Mouse (Mus musculus): ENCODE measurements around the gene Tbr1. TPM values are rescaled to one million over a fixed set of nuclear protein-coding genes. Genes with fewer than 3 reads are reported as not detected.

The Tbr1 gene
- polyA plus RNA-seq, 1 experiment from 2014 or later: not detected

GRCm38 (mm10) chr2:61811507-61812421, 9.0 kb downstream of the Tbr1 start:
- H3K4me3 ChIP-seq: peak overlapping the region; percentile 55
- H3K4me2 ChIP-seq: peak overlapping the region; percentile 88
- H3K9me3 ChIP-seq (replicated peaks): no peaks in the 10 kb centered on the region
- peak overlapping the region; percentile 63 for H3K9ac ChIP-seq
- under 1% methylated on average over 102 of the region's 121 CpGs for WGBS
- H3K27me3 ChIP-seq (replicated peaks): peaks cover 72% of the 10 kb centered on the region
- ATAC-seq (ENCODE audit: insufficient number of reproducible peaks, low FRiP score): peak; percentile 81
- peaks cover 18% of the 10 kb centered on the region for H3K4me1 ChIP-seq (replicated peaks)
- no peaks in the 10 kb centered on the region for H3K36me3 ChIP-seq
- H3K27ac ChIP-seq (ENCODE audit: poor library complexity, severe bottlenecking): no peak overlapping the region

DNA sequence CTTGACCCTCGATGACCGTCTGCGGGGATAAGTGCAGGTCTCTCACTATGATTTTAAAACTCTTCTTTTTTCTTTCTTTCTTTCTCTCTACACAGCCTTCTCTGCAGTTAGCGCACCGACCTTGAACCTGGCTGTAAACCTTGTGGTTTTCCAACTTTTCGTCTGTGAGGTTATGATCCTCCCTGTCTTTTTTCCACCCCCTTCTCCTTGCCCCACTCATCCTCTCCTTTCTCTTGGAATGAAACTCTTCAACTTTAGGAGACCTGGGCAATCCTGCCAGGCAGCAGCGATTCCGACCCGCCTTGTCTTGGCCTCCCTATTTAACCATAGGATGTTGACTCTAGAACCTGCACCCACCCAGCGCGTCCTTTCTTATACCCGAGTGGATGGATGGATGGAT, 9.8 kb downstream of the Tbr1 start:
- no peaks in the 10 kb centered on the region for H3K36me3 ChIP-seq
- WGBS: 3% methylated on average over 12 of the region's 12 CpGs
- H3K27ac ChIP-seq (ENCODE audit: poor library complexity, severe bottlenecking): no peak overlapping the region
- ATAC-seq (ENCODE audit: insufficient number of reproducible peaks, low FRiP score): no peak
- H3K27me3 ChIP-seq (replicated peaks): peaks cover 65% of the 10 kb centered on the region
- no peaks in the 10 kb centered on the region for H3K9me3 ChIP-seq (replicated peaks)
- H3K4me1 ChIP-seq (replicated peaks): peaks cover 13% of the 10 kb centered on the region
- peak overlapping the region; percentile 55 for H3K4me3 ChIP-seq
- peak overlapping the region; percentile 63 for H3K9ac ChIP-seq
- H3K4me2 ChIP-seq: peak overlapping the region; percentile 88

DNA sequence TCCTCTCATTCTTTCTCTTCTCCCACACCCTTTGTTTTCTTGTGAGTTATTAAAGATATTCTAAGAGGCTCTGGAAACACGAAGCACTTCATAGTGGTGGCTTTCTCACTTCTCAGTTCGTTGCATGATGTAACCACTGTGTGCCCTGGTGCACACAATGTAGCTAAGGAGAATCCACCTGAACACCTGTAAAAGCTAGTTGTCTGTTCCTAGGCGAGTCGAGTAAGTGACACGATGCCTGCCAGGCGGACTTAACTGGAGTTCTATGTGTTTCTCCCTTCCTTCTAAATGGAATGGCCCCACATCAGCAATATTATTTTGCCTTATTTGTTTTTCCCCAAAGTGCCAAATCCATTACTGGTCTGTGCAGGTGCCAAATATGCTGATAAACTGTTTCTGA, 10.4 kb downstream of the Tbr1 start:
- Histone ChIP-seq H3K4me1 (replicated peaks) (peaks cover 13% of the 10 kb centered on the region), H3K27me3 (replicated peaks) (peaks cover 68% of the 10 kb centered on the region), H3K9ac (no peak overlapping the region), H3K9me3 (replicated peaks) (no peaks in the 10 kb centered on the region), H3K4me3 (no peak overlapping the region), H3K36me3 (no peaks in the 10 kb centered on the region), H3K27ac (ENCODE audit: poor library complexity, severe bottlenecking) (no peak overlapping the region), H3K4me2 (no peak overlapping the region)
- ATAC-seq (ENCODE audit: insufficient number of reproducible peaks, low FRiP score): no peak
- 8% methylated on average over 6 of the region's 6 CpGs for WGBS

DNA sequence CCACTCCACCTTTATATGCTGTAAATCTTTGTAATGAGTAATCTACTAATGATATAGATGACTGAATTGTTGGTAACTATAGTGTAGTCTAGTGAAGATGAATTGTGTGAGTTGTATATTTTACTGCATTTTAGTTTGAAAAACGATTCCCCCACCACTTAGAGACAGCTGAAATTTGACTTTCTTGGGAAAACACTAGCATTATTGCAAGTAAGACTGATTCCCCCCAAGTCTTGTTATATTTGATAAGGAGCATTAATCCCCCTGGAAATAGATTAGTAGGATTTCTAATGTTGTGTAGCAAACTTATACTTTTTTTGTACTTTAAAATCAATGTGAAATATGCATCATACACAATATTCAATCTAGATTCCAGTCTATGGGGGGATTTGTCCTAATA, 10.8 kb downstream of the Tbr1 start:
- H3K9ac ChIP-seq: no peak overlapping the region
- peaks cover 13% of the 10 kb centered on the region for H3K4me1 ChIP-seq (replicated peaks)
- no peak for ATAC-seq (ENCODE audit: insufficient number of reproducible peaks, low FRiP score)
- no peaks in the 10 kb centered on the region for H3K36me3 ChIP-seq
- 24% methylated on average over 1 of the region's 1 CpGs for WGBS
- no peak overlapping the region for H3K27ac ChIP-seq (ENCODE audit: poor library complexity, severe bottlenecking)
- H3K9me3 ChIP-seq (replicated peaks): no peaks in the 10 kb centered on the region
- no peak overlapping the region for H3K4me3 ChIP-seq
- H3K27me3 ChIP-seq (replicated peaks): peaks cover 67% of the 10 kb centered on the region
- no peak overlapping the region for H3K4me2 ChIP-seq

DNA sequence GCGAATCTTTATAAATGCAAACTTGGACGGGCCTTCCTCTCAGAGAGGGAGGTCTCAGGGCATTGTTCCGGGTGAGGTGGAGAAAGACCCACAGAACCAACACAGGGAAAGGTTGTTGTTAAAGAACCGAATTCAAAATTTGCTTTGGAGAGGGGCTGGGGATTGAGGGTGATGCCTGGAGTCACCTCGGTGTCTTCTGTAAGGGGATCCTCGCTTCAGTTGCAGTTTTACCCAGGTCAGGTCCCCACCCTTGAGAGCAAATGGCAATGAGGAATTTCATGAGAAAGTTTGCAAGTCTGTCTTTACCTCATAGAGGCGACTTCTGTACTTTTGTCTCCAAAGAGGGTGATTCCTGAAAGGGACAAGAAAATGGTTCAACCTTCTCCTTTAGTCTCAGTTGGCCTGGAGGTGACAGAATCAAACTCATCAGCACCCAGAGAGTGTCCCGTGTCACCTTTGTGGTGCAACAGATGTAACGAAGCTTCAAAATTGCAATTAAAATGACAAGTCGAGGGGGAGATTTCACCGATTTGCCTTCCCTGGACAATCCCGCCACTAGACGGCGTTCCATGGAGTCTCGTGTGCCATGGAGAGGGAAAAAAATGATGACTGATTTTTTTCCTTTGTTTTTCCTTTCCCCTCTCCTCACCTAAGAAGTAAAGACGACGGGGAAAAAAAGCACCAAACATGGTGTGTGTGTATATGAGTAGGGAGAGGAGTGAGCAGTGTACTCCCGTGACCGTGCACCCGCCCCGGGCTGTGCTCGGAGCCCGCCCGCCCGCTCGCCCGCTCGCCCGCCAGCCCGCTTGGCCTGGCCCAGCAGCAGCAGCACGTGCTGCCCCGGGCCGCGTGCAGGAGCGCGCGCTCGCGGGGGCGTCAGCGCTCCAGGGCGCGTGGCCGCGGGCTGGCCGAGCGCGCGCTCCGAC, 12.1 kb downstream of the Tbr1 start:
- Histone ChIP-seq H3K27me3 (replicated peaks) (peaks cover 55% of the 10 kb centered on the region), H3K36me3 (no peaks in the 10 kb centered on the region), H3K27ac (ENCODE audit: poor library complexity, severe bottlenecking) (no peak overlapping the region), H3K4me2 (peak overlapping the region; percentile 96), H3K4me1 (replicated peaks) (peaks cover 13% of the 10 kb centered on the region), H3K9ac (peak overlapping the region; percentile 65), H3K9me3 (replicated peaks) (no peaks in the 10 kb centered on the region), H3K4me3 (peak overlapping the region; percentile 58)
- WGBS: 3% methylated on average over 50 of the region's 50 CpGs
- peak; percentile 66; the same call in 1 of the 2 replicates for ATAC-seq (ENCODE audit: insufficient number of reproducible peaks, low FRiP score)

GRCm38 (mm10) chr2:61815583-61816313, 13.0 kb downstream of the Tbr1 start:
- Histone ChIP-seq H3K36me3 (no peaks in the 10 kb centered on the region), H3K9ac (peak overlapping the region; percentile 65), H3K9me3 (replicated peaks) (no peaks in the 10 kb centered on the region), H3K27me3 (replicated peaks) (peaks cover 46% of the 10 kb centered on the region), H3K4me3 (peak overlapping the region; percentile 58), H3K27ac (ENCODE audit: poor library complexity, severe bottlenecking) (no peak overlapping the region), H3K4me2 (peak overlapping the region; percentile 96), H3K4me1 (replicated peaks) (peaks cover 13% of the 10 kb centered on the region)
- WGBS: 7% methylated on average over 66 of the region's 66 CpGs
- ATAC-seq (ENCODE audit: insufficient number of reproducible peaks, low FRiP score): peak; percentile 66

DNA sequence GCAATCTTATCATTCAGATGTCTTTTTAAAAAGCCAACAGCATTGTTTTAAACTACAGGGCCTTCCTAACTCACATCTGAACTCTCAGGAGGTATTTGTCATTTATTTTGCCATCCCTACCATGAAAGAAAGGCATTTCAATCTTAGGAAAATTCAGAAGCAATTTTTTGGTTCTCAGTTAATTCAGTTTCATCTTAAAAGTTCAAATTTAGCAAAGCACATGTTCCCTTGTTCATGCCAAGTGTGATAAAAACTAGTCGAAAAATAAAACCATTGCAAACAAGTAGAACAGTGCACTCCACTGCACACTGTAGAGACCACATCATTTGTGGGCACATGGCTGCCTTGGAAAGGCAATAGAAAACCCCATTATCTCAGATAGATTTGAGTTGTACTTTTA, 15.5 kb downstream of the Tbr1 start:
- Histone ChIP-seq H3K9me3 (replicated peaks) (no peaks in the 10 kb centered on the region), H3K27me3 (replicated peaks) (peaks cover 24% of the 10 kb centered on the region), H3K27ac (ENCODE audit: poor library complexity, severe bottlenecking) (no peak overlapping the region), H3K36me3 (no peaks in the 10 kb centered on the region), H3K4me2 (no peak overlapping the region), H3K4me1 (replicated peaks) (peaks cover 13% of the 10 kb centered on the region), H3K9ac (no peak overlapping the region), H3K4me3 (no peak overlapping the region)
- 67% methylated on average over 1 of the region's 1 CpGs for WGBS
- no peak for ATAC-seq (ENCODE audit: insufficient number of reproducible peaks, low FRiP score)

- H3K36me3 ChIP-seq: no peaks in the 10 kb centered on the region
- H3K9me3 ChIP-seq (replicated peaks): no peaks in the 10 kb centered on the region
- H3K9ac ChIP-seq: no peak overlapping the region
- H3K4me3 ChIP-seq: no peak overlapping the region
- ATAC-seq (ENCODE audit: insufficient number of reproducible peaks, low FRiP score): no peak
- H3K27ac ChIP-seq (ENCODE audit: poor library complexity, severe bottlenecking): no peak overlapping the region
- peaks cover 17% of the 10 kb centered on the region for H3K27me3 ChIP-seq (replicated peaks)
- no peak overlapping the region for H3K4me2 ChIP-seq
- 70% methylated on average over 4 of the region's 4 CpGs for WGBS
- H3K4me1 ChIP-seq (replicated peaks): peaks cover 8% of the 10 kb centered on the region
These were observed 17.5 kb downstream of the Tbr1 start for GRCm38 (mm10) chr2:61820203-61820602.

DNA sequence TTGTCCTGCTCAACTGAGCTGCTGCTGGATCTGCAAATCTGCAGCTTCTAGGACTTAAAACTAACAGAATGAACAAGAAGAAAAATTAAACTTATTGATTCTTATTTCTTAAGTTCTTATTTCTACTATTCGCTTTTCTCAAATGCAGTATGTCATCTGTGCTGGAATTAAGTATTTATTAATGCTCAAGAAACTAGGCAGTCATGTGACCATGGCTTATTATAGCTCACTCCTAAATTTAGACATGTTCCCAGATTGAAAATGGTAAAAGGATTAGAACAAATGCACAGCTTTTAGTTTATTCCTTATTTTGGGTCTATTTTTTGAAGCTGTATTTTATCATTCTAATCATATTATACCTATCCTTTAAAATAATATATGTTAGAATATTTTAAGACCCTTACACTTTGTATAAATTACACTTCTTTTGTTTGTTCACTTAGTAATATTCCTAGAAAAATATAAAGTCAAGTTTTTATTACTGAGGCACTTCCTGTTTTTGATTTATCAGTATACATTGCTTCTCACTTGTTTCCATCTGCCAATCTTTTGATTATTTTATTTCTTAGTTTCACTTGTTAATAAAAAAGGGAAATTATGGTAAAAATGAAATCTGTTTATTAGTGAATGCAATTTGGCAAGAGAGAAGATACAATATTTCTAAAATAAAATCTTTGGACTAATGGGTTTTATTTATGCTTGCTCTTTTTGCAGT, 20.9 kb downstream of the Tbr1 start:
- no peak overlapping the region for H3K4me3 ChIP-seq
- H3K4me2 ChIP-seq: no peak overlapping the region
- ATAC-seq (ENCODE audit: insufficient number of reproducible peaks, low FRiP score): no peak
- H3K9ac ChIP-seq: no peak overlapping the region
- 74% methylated on average over 1 of the region's 1 CpGs for WGBS
- H3K36me3 ChIP-seq: no peaks in the 10 kb centered on the region
- no peaks in the 10 kb centered on the region for H3K4me1 ChIP-seq (replicated peaks)
- H3K27me3 ChIP-seq (replicated peaks): 0 out of 2 replicates have a peak, but pooled peaks cover 5% of the 10 kb centered on the region
- no peak overlapping the region for H3K27ac ChIP-seq (ENCODE audit: poor library complexity, severe bottlenecking)
- no peaks in the 10 kb centered on the region for H3K9me3 ChIP-seq (replicated peaks)

DNA sequence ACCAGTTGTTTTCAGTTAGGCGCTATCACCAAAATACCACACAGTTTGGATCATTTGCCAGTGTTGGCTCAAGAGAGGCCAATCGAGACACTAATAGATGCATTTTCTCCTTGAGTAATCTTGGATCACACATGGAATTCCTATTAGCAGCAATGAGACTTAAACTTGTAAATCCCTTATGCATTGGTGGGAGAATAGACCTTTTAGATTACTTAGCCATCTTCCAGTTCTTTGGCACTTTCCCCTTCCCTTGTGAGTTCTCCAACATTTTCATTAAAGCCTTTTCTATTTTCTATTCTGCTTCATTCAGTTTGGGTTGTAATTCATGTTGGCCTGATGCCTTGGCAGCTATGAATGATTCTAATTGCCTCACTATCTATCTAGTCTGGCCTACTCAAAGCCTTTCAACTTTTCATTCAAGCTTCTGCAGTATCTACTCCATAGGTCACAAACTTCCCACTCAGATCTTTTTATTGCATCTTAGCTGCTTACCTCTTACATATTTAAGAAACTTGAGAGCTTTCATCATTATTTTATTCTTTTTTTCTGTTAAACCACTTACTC, 34.6 kb downstream of the Tbr1 start:
- no peaks in the 10 kb centered on the region for H3K4me1 ChIP-seq (replicated peaks)
- WGBS: 61% methylated on average over 2 of the region's 2 CpGs
- no peaks in the 10 kb centered on the region for H3K36me3 ChIP-seq
- no peaks in the 10 kb centered on the region for H3K9me3 ChIP-seq (replicated peaks)
- no peak overlapping the region for H3K9ac ChIP-seq
- H3K4me3 ChIP-seq: no peak overlapping the region
- ATAC-seq (ENCODE audit: insufficient number of reproducible peaks, low FRiP score): no peak
- H3K27me3 ChIP-seq (replicated peaks): no peaks in the 10 kb centered on the region
- no peak overlapping the region for H3K4me2 ChIP-seq
- no peak overlapping the region for H3K27ac ChIP-seq (ENCODE audit: poor library complexity, severe bottlenecking)
